Mouse (Mus musculus) layer of hippocampus, adult 2 months (tissue): ENCODE results near the gene Olfr60. TPM values are rescaled to one million over a fixed set of nuclear protein-coding genes. Genes with fewer than 3 reads are reported as not detected.

Experiments used
- DNase-seq, 2 experiments: peaks; one replicate each; pipeline ENCODE4 v3.0.0; 2022; ENCODE audit warnings: low spot score in 2 of 2
- H3K27ac ChIP-seq: fragments of 200-600 bp; 2 replicates; pipeline ENCODE4 v1.8.1; 2022
- H3K4me3 ChIP-seq: fragments of 200-600 bp; 2 replicates; pipeline ENCODE4 v1.8.1; 2022; ENCODE audit warnings: mild to moderate bottlenecking
- CTCF ChIP-seq: fragments of 200-600 bp; conservative IDR thresholded peaks from 2 replicates; pipeline ENCODE4 v1.8.1; 2022; ENCODE audit warnings: antibody characterized with exemption, mild to moderate bottlenecking, moderate library complexity
- long read RNA-seq, 2 experiments: library from polyadenylated mRNA; stranded (forward); transcript quantifications; one replicate each; pipeline ENCODE4 v2.0.0; 2021; ENCODE audit warnings: borderline mapping rate in 2 of 2
- total RNA-seq, 2 experiments: library from RNA; stranded (reverse); gene quantifications; 2 replicates each; pipeline ENCODE4 v1.2.3; 2021

Olfr60 gene
- total RNA-seq, result not detected
- long read RNA-seq, experiment 1, result 0 reads
- long read RNA-seq, experiment 2, result 0 reads

GRCm38 (mm10) chr7:140361571-140361970 lies at the start of gene Olfr60:
TSS of gene Olfr60 (minus strand) at chr7:140361671.
- DNase-seq, result no peak
- TF ChIP-seq CTCF, result no peak
- Histone ChIP-seq H3K27ac (no peak within 1 kb of the TSS), H3K4me3 (no peak within 1 kb of the TSS)

DNA sequence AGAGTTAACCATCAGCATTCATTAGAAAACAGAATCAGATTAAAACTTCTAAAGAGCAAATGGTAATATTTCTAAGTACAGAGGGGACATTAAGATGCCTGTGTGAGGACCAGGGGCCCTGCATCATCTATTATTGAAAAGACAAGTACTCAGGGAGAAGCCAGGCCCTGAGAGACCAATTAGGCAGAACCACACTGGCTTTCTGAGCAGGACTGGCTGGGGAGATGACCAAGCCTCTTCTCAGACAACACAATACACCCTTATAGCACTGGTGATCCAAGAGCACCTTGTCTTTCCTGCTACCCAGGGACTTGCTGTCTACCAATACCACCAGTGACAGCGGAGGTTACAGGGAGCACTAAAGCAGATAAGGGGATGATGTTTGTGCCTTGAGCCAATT lies 41.3 kb upstream of the Olfr60 start, which contains the start of gene Olfr531:
Olfr531 (minus strand) TSS at position 101 of the 400 bp plus-strand sequence.
- DNase-seq, result no peak

DNA sequence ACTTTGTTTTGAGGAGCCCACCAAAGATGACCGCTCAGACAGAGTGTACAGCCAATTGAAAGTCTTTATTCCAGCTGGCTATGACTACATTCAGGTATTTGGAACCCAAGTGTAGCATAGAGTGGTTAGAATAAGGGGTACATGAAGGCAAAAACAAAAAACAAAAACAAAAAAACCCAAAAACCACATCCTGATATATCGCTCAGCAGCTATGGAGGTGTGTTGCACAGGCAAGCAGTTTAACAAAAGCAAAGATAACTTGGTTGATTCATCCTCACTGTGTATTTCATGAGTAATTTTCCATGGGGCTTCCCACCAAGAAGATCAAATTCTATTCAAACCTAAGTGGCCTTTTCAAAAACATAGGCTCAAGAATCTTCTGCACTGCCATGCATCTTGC lies 15.4 kb upstream of the Olfr60 start:
- no peak for TF ChIP-seq CTCF

More for the DNA sequence above, 41.3 kb upstream of the Olfr60 start, which contains the start of gene Olfr531:
- Histone ChIP-seq H3K4me3 (no peak within 1 kb of the TSS), H3K27ac (no peak within 1 kb of the TSS)
- no peak for TF ChIP-seq CTCF

DNA sequence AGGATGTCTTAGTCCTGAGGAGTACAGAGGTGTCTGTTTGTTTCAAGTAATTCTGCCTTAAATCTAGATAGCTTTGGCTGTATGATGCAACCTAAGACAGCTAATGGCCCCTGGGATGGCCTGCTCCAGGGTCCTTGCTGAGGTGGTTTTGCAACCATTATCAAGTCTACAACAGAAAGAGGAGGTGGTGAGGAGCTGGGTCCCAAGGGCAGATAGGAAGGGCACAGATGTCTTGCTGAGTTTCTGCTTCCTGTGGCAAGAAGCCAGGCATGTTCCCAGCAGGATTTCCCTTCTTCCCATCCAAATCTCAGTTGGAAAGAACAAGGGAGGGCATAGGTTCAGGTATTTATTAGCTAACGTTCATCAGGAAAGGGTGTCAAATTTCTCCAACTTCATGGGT lies 14.8 kb upstream of the Olfr60 start, which contains the start of gene Olfr530:
Olfr530 (minus strand) TSS at position 101 of the 400 bp plus-strand sequence.
- H3K27ac ChIP-seq, result no peak within 1 kb of the TSS
- DNase-seq, result no peak
- no peak for TF ChIP-seq CTCF
- H3K4me3 ChIP-seq, result no peak within 1 kb of the TSS

More for the DNA sequence above, 15.4 kb upstream of the Olfr60 start:
- Histone ChIP-seq H3K4me3 (no peak overlapping the region), H3K27ac (no peak overlapping the region)
- no peak for DNase-seq

GRCm38 (mm10) chr7:140374300-140374699 lies 12.8 kb upstream of the Olfr60 start:
- no peak for DNase-seq
- no peak for TF ChIP-seq CTCF
- no peak overlapping the region for H3K4me3 ChIP-seq
- H3K27ac ChIP-seq, result no peak overlapping the region

- no peak within 1 kb of the TSS for H3K4me3 ChIP-seq
- TF ChIP-seq CTCF, result no peak
- no peak for DNase-seq
- H3K27ac ChIP-seq, result no peak within 1 kb of the TSS
Measured at GRCm38 (mm10) chr7:140333717-140334116, 27.8 kb downstream of the Olfr60 start, which contains the start of gene Olfr527. TSS of gene Olfr527 (plus strand) at chr7:140334017.

DNA sequence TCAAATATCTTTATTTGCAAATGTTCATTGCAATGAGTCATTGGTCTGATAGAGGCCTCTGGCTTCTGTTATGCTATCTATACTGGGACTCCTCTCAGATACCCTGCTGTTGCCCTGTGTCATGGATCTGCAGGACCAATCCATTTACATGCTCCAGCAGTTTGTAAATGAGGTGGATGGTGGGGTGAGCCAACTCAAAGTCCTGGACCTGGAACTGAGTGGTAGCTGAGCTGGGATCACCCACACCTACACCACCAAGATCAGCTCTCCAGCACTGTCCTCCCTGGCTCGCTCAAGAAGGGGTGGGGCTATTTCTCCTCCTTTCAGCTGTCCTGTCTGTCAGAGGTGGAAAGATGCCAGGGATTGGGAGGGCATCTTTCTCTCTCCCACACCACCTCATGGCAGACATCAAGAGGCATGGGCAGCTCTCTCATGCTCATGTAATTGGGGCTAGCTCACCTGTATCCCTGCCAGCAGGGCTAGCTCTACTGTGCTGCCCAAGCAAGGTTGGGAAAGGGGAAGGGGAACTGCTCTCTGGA lies 31.6 kb downstream of the Olfr60 start:
- no peak overlapping the region for H3K4me3 ChIP-seq

DNA sequence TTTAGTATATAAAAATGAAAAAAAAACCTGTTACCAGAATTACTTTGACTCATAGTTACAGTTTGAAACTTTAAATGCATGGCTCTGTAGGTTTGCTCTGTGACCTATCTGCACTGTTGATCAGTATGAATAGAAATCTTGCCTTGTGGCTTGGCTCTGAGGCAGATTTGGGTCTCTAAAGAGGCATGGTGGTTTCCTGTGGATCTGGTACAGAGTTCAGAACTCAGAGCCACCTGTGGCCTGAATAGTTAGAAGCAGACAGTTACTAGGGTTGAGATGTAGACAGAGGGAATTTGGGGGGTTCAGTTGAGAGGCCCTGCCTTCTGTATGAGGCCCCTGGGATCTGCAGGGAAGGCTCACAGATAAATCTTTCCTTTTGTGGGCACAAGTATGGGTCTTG lies 40.3 kb downstream of the Olfr60 start:
- no peak for TF ChIP-seq CTCF
- no peak overlapping the region for H3K4me3 ChIP-seq
- no peak for DNase-seq
- H3K27ac ChIP-seq, result peak overlapping the region; percentile 71; the same call in 1 of the 2 replicates

More for the DNA sequence above, 31.6 kb downstream of the Olfr60 start:
- no peak for TF ChIP-seq CTCF
- DNase-seq, result no peak
- H3K27ac ChIP-seq, result no peak overlapping the region

- H3K27ac ChIP-seq, result peak within 1 kb of the TSS; percentile 71
Measured at GRCm38 (mm10) chr7:140320558-140320957, 40.9 kb downstream of the Olfr60 start, which contains the start of gene Olfr525. TSS of gene Olfr525 (plus strand) at chr7:140320858.

GRCm38 (mm10) chr7:140319861-140320385 lies 41.5 kb downstream of the Olfr60 start:
- no peak for DNase-seq
- TF ChIP-seq CTCF, result no peak
- no peak overlapping the region for H3K4me3 ChIP-seq
- no peak overlapping the region for H3K27ac ChIP-seq

More at GRCm38 (mm10) chr7:140320558-140320957, 40.9 kb downstream of the Olfr60 start, which contains the start of gene Olfr525:
- no peak for TF ChIP-seq CTCF
- DNase-seq, result no peak
- no peak within 1 kb of the TSS for H3K4me3 ChIP-seq

DNA sequence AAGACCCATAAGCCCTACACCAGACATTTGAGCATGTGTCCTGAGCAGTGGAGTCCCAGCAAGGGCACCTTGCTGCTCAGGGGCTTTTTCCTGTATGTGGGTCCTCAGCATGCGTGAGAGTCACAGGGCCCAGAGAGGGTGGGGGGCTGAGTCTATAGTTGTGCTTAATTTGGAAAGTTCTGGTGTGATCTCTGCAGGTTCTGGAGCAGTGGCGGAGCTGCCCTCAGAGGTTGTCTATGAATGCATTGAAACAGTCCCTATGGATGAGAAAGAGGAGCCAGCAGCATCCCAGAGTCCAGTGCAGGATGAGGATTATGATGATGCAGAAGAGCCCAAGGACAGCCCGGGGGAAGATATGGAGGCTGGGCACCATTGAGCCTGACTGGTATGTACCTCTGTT lies 62.1 kb downstream of the Olfr60 start:
- TF ChIP-seq CTCF, result no peak
- H3K27ac ChIP-seq, result no peak overlapping the region
- H3K4me3 ChIP-seq, result no peak overlapping the region
- DNase-seq, result no peak

GRCm38 (mm10) chr7:140296876-140297275 lies 64.6 kb downstream of the Olfr60 start:
- no peak for DNase-seq

DNA sequence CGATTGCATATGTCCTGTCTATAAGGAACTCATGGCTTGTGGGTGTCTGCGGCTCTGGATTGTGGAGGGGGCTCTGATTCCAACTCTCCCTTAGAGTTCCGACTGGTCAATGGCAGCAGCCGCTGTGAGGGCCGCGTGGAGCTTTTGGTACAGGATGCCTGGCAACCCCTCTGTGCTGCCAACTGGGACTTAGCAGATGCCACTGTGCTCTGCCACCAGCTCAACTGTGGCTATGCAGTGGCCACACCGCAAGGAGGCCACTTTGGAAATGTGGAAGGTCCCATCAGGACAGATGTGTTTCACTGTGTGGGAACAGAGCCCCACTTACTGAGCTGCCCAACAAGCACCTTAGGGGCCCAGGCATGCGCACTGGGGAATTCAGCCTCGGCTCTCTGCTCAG lies 65.7 kb downstream of the Olfr60 start:
- no peak for DNase-seq
- TF ChIP-seq CTCF, result no peak
- no peak overlapping the region for H3K4me3 ChIP-seq
- H3K27ac ChIP-seq, result no peak overlapping the region

More at GRCm38 (mm10) chr7:140296876-140297275, 64.6 kb downstream of the Olfr60 start:
- no peak for TF ChIP-seq CTCF
- H3K27ac ChIP-seq, result no peak overlapping the region
- H3K4me3 ChIP-seq, result no peak overlapping the region

Other genes with a start within 250 kb of the Olfr60 start
- 1 to 10 TPM; 4.6 to 6.5 TPM for gene Paox, start 245.9 kb downstream of the Olfr60 start, total RNA-seq
- gene Echs1, start 245.2 kb downstream of the Olfr60 start, total RNA-seq, result 10 to 100 TPM; 60.0 to 63.2 TPM
- 10 to 100 TPM; 27.8 to 27.9 TPM for gene Mtg1, start 224.1 kb downstream of the Olfr60 start, total RNA-seq
- gene Sprn, start 206.8 kb downstream of the Olfr60 start, total RNA-seq, result 100 to 1,000 TPM; 177 to 178 TPM
- gene Olfr522, start 196.9 kb downstream of the Olfr60 start, total RNA-seq, result not detected
- gene Olfr523, start 188.5 kb downstream of the Olfr60 start, total RNA-seq, result under 1 TPM; 0.10 to 0.20 TPM
- not detected for gene Olfr524, start 155.7 kb downstream of the Olfr60 start, total RNA-seq
- gene Cd163l1, start 143.4 kb downstream of the Olfr60 start, total RNA-seq, result under 1 TPM; 0.44 to 0.56 TPM
- under 1 TPM in 1 of 2 experiments, not detected in 1; 0.12 TPM for gene 5830411N06Rik, start 114.4 kb downstream of the Olfr60 start, total RNA-seq
- not detected for gene Olfr525, start 40.8 kb downstream of the Olfr60 start, total RNA-seq
- gene Olfr527, start 27.7 kb downstream of the Olfr60 start, total RNA-seq, result not detected
- not detected for gene Olfr530, start 14.7 kb upstream of the Olfr60 start, total RNA-seq
- not detected for gene Olfr531, start 41.2 kb upstream of the Olfr60 start, total RNA-seq
- gene Olfr532, start 60.0 kb upstream of the Olfr60 start, total RNA-seq, result not detected
- gene Olfr533, start 101.7 kb upstream of the Olfr60 start, total RNA-seq, result not detected
- gene Olfr535, start 122.5 kb upstream of the Olfr60 start, total RNA-seq, result under 1 TPM; 0.20 to 0.25 TPM
- not detected for gene Olfr536, start 145.7 kb upstream of the Olfr60 start, total RNA-seq
- gene Olfr538, start 206.2 kb upstream of the Olfr60 start, total RNA-seq, result under 1 TPM in 1 of 2 experiments, not detected in 1; 0.25 TPM
- gene Olfr46, start 239.6 kb upstream of the Olfr60 start, total RNA-seq, result under 1 TPM; 0.31 to 0.37 TPM